Mouse (Mus musculus): ENCODE measurements around the gene Dyx1c1. TPM values are rescaled to one million over a fixed set of nuclear protein-coding genes. Genes with fewer than 3 reads are reported as not detected.

Gene Dyx1c1
- polyA plus RNA-seq, 1 experiment from 2014 or later: 2.4 TPM

DNA sequence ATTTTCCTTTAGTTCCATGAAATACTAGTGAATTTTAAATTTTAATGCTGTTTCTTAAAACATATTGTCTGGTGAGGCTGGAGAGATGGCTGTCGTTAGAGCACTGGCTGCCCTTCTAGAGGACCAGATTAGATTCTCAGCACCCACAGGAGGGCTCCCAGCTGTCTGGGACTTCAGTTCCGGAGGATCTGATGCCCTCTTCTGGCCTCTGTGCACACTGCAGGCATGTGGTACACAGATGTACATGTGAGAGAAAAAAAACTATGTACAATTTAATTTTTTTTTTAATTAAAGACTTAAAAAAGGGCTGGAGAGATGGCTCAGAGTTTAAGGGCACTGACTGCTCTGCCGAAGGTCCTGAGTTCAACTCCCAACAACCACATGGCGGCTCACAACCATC, 23.3 kb upstream of the Dyx1c1 start:
- H3K9ac ChIP-seq (ENCODE audit: low read depth, low read length): no peak overlapping the region
- no peaks in the 10 kb centered on the region for H3K9me3 ChIP-seq (ENCODE audit: control insufficient read depth, low read length)
- H3K36me3 ChIP-seq (ENCODE audit: control insufficient read depth, insufficient read depth, low read length): no peaks in the 10 kb centered on the region
- no peak overlapping the region for H3K27ac ChIP-seq (ENCODE audit: low read depth, low read length)
- WGBS: 81% methylated on average over 4 of the region's 4 CpGs
- no peak for ATAC-seq
- H3K4me1 ChIP-seq (ENCODE audit: control insufficient read depth, insufficient read depth, low read depth, low read length): no peaks in the 10 kb centered on the region
- no peaks in the 10 kb centered on the region for H3K27me3 ChIP-seq (replicated peaks; ENCODE audit: control insufficient read depth, insufficient read depth, low read length)
- H3K4me2 ChIP-seq (ENCODE audit: low read length): no peak overlapping the region
- H3K4me3 ChIP-seq (ENCODE audit: low read length): no peak overlapping the region

DNA sequence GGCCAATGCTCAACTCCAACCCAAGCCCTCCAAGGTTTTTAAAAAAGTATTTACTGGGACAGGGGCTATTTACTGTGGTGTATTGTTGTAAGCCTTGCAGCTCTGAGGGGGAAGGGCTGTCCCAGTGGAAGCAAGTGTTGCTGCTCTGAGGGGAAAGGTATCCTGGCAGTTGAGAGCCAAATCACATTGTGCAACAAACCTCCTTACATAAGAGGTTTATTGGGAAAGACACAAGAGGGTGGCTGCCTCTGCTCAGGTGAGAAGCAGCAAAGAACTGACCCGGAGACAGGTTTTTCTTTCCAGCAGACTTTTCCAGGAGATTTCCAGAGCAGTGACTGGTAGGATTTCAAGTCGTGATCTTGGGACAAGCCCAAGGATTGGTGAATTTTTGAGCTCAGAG, 22.3 kb upstream of the Dyx1c1 start:
- WGBS: 71% methylated on average over 2 of the region's 2 CpGs
- Histone ChIP-seq H3K4me1 (ENCODE audit: control insufficient read depth, insufficient read depth, low read depth, low read length) (no peaks in the 10 kb centered on the region), H3K36me3 (ENCODE audit: control insufficient read depth, insufficient read depth, low read length) (no peaks in the 10 kb centered on the region), H3K9me3 (ENCODE audit: control insufficient read depth, low read length) (no peaks in the 10 kb centered on the region), H3K9ac (ENCODE audit: low read depth, low read length) (no peak overlapping the region), H3K27me3 (replicated peaks; ENCODE audit: control insufficient read depth, insufficient read depth, low read length) (no peaks in the 10 kb centered on the region), H3K4me2 (ENCODE audit: low read length) (no peak overlapping the region), H3K27ac (ENCODE audit: low read depth, low read length) (no peak overlapping the region), H3K4me3 (ENCODE audit: low read length) (no peak overlapping the region)
- ATAC-seq: no peak

DNA sequence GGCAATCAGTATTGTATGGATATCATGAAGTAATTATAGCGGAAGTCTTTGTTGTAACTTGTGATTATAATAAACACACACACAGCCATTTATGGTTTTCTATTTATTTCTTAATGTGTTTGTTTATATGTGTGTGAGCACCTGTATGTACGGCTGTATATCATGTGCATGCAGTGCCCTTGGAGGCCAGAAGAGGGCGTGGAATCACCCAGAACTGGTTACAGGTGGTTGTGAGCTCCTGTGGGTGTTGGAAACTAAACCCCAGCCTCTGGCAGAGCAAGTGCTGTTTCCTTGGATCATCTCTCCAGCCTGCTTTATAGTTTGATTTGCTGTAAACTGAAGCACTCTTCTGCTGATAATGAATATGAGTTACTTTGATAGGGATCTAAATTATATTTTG, 15.2 kb upstream of the Dyx1c1 start:
- no peak overlapping the region for H3K27ac ChIP-seq (ENCODE audit: low read depth, low read length)
- H3K4me2 ChIP-seq (ENCODE audit: low read length): no peak overlapping the region
- H3K27me3 ChIP-seq (replicated peaks; ENCODE audit: control insufficient read depth, insufficient read depth, low read length): no peaks in the 10 kb centered on the region
- H3K36me3 ChIP-seq (ENCODE audit: control insufficient read depth, insufficient read depth, low read length): peaks cover 26% of the 10 kb centered on the region
- H3K9ac ChIP-seq (ENCODE audit: low read depth, low read length): no peak overlapping the region
- no peak overlapping the region for H3K4me3 ChIP-seq (ENCODE audit: low read length)
- WGBS: 64% methylated on average over 3 of the region's 3 CpGs
- 0 out of 2 replicates have a peak, but pooled peaks cover 2% of the 10 kb centered on the region for H3K9me3 ChIP-seq (ENCODE audit: control insufficient read depth, low read length)
- ATAC-seq: no peak
- no peaks in the 10 kb centered on the region for H3K4me1 ChIP-seq (ENCODE audit: control insufficient read depth, insufficient read depth, low read depth, low read length)

DNA sequence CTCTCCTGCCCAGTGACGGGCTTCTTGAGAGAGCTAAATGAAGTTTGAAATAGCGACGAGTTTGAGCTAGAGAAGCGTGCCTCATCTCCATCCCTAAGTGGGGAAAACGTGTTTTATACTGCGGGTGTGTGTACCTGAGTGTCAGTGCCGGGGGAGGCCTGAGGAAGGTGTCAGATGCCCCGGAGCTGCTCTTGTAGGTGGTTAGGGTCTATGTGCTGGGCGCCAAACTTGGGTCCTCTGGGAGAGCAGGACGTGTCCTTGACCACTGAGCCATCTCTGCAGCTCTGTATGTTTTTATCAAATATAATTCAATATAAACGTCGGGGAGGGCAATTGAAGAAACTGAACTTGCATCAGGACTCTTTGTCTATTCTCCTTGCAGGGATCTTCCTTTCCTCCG, 14.3 kb upstream of the Dyx1c1 start:
- H3K27ac ChIP-seq (ENCODE audit: low read depth, low read length): no peak overlapping the region
- no peaks in the 10 kb centered on the region for H3K4me1 ChIP-seq (ENCODE audit: control insufficient read depth, insufficient read depth, low read depth, low read length)
- 91% methylated on average over 13 of the region's 13 CpGs for WGBS
- H3K27me3 ChIP-seq (replicated peaks; ENCODE audit: control insufficient read depth, insufficient read depth, low read length): no peaks in the 10 kb centered on the region
- ATAC-seq: no peak
- peaks cover 26% of the 10 kb centered on the region for H3K36me3 ChIP-seq (ENCODE audit: control insufficient read depth, insufficient read depth, low read length)
- H3K9ac ChIP-seq (ENCODE audit: low read depth, low read length): no peak overlapping the region
- no peak overlapping the region for H3K4me2 ChIP-seq (ENCODE audit: low read length)
- H3K9me3 ChIP-seq (ENCODE audit: control insufficient read depth, low read length): 0 out of 2 replicates have a peak, but pooled peaks cover 2% of the 10 kb centered on the region
- H3K4me3 ChIP-seq (ENCODE audit: low read length): no peak overlapping the region

DNA sequence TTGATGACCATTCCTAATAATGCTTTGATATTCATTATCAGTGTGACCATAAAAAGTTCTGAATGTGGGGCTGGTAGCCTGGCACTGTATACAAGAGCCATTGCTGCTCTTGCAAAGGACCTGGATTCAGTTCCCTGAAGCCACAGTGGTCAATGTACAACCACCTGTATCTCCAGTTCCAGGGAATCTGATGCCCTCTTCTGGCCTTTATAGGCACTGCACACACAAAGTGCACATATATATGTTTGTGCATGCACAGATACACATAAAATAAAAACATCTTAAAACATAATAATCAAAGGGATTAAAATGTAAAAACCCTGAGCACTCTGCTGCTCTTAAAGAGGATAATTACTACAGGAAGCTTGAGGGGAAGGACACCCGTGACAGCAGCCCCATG, 11.6 kb upstream of the Dyx1c1 start:
- Histone ChIP-seq H3K36me3 (ENCODE audit: control insufficient read depth, insufficient read depth, low read length) (peaks cover 26% of the 10 kb centered on the region), H3K9me3 (ENCODE audit: control insufficient read depth, low read length) (0 out of 2 replicates have a peak, but pooled peaks cover 2% of the 10 kb centered on the region), H3K4me1 (ENCODE audit: control insufficient read depth, insufficient read depth, low read depth, low read length) (no peaks in the 10 kb centered on the region), H3K4me3 (ENCODE audit: low read length) (no peak overlapping the region), H3K27me3 (replicated peaks; ENCODE audit: control insufficient read depth, insufficient read depth, low read length) (no peaks in the 10 kb centered on the region), H3K4me2 (ENCODE audit: low read length) (no peak overlapping the region), H3K27ac (ENCODE audit: low read depth, low read length) (no peak overlapping the region), H3K9ac (ENCODE audit: low read depth, low read length) (no peak overlapping the region)
- 100% methylated on average over 1 of the region's 1 CpGs for WGBS
- ATAC-seq: no peak

DNA sequence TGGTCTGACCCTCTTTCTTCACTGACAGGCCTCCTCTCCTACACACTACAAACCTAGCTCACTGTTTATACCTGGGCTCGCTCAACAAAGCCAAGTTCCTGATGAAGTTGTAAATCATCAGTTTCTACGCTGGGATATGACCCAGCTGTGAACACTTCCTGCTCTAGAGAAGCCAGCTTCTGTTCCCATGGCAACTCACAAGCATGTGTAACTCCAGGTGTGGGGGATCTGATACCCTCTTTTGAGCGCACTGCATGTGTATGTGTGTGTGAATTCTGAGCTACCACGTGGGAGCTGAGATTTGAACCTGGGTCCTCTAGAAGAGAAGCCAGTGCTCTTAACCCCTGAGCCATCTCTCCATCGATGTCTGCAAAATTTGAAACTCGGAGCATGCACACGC, 9.0 kb upstream of the Dyx1c1 start:
- H3K9ac ChIP-seq (ENCODE audit: low read depth, low read length): no peak overlapping the region
- H3K27ac ChIP-seq (ENCODE audit: low read depth, low read length): no peak overlapping the region
- ATAC-seq: no peak
- no peaks in the 10 kb centered on the region for H3K4me1 ChIP-seq (ENCODE audit: control insufficient read depth, insufficient read depth, low read depth, low read length)
- H3K27me3 ChIP-seq (replicated peaks; ENCODE audit: control insufficient read depth, insufficient read depth, low read length): no peaks in the 10 kb centered on the region
- no peak overlapping the region for H3K4me3 ChIP-seq (ENCODE audit: low read length)
- no peak overlapping the region for H3K4me2 ChIP-seq (ENCODE audit: low read length)
- 75% methylated on average over 7 of the region's 7 CpGs for WGBS
- peaks cover 25% of the 10 kb centered on the region for H3K36me3 ChIP-seq (ENCODE audit: control insufficient read depth, insufficient read depth, low read length)
- 0 out of 2 replicates have a peak, but pooled peaks cover 2% of the 10 kb centered on the region for H3K9me3 ChIP-seq (ENCODE audit: control insufficient read depth, low read length)

DNA sequence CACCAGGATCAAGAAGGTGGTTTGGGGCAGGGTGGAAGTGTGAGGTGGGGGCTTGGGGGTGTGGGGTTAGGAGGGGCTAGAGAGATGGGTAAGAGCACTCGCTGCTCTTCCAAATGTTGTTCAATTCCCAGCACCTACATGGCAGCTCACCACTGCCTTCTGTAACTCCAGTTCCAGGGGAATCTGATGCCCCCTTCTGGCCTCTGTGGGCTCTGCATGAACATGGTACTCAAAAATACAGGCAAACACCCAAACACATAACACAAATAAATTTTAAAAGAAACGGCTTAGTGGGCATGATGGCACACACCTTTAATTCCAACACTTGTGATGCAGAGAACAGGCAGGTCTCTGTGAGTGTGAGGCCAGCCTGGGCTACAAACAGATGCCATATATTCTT, 3.8 kb upstream of the Dyx1c1 start:
- 49% methylated on average over 2 of the region's 2 CpGs for WGBS
- ATAC-seq: no peak

DNA sequence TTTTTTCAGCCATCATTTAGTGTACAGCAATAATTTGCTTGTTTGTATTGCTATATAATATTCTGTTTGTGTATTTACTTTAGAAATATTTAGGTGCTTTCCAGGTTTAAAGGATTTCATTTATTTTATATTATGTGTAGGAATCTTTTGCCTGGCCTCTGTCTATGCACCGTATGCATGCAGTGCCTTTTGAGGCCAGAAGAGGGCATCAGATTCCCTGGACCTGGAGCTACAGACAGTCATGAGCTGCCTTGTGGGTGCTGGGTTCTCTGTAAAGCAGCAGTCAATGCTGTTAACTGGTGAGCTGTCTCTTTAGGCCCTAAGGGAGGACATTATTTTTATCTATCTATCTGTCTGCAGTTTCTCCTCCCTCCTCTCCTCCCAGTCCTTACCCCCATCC, 3.0 kb upstream of the Dyx1c1 start:
- WGBS: 35% methylated on average over 1 of the region's 1 CpGs
- Histone ChIP-seq H3K4me3 (ENCODE audit: low read length) (no peak overlapping the region), H3K9me3 (ENCODE audit: control insufficient read depth, low read length) (no peaks in the 10 kb centered on the region), H3K9ac (ENCODE audit: low read depth, low read length) (no peak overlapping the region), H3K4me1 (ENCODE audit: control insufficient read depth, insufficient read depth, low read depth, low read length) (peaks cover 8% of the 10 kb centered on the region), H3K27ac (ENCODE audit: low read depth, low read length) (no peak overlapping the region), H3K4me2 (ENCODE audit: low read length) (no peak overlapping the region), H3K27me3 (replicated peaks; ENCODE audit: control insufficient read depth, insufficient read depth, low read length) (no peaks in the 10 kb centered on the region), H3K36me3 (ENCODE audit: control insufficient read depth, insufficient read depth, low read length) (no peaks in the 10 kb centered on the region)
- ATAC-seq: no peak

More for the DNA sequence above, 3.8 kb upstream of the Dyx1c1 start:
- Histone ChIP-seq H3K27me3 (replicated peaks; ENCODE audit: control insufficient read depth, insufficient read depth, low read length) (no peaks in the 10 kb centered on the region), H3K4me2 (ENCODE audit: low read length) (no peak overlapping the region), H3K4me1 (ENCODE audit: control insufficient read depth, insufficient read depth, low read depth, low read length) (peaks cover 8% of the 10 kb centered on the region), H3K36me3 (ENCODE audit: control insufficient read depth, insufficient read depth, low read length) (no peaks in the 10 kb centered on the region), H3K27ac (ENCODE audit: low read depth, low read length) (no peak overlapping the region), H3K4me3 (ENCODE audit: low read length) (no peak overlapping the region), H3K9ac (ENCODE audit: low read depth, low read length) (no peak overlapping the region), H3K9me3 (ENCODE audit: control insufficient read depth, low read length) (no peaks in the 10 kb centered on the region)

DNA sequence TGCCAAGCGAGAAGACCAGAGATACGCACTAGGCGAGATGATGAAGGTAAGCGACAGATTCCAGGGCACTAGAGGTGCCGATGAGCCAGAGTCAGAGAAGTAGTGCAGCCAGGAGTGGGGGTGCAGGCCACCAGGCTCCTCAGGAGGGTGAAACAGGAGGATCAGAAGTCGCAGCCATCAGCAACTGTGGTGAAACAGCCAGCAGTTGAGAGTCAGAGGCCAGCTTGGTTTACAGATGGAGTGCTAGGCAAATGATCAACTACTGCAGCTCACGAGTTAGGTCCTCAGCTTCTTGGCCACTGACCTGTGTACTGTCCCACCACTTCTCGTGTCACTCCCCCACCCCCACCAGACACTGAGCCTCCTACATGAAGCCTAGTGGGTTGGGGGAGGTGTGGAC, 2.8 kb downstream of the Dyx1c1 start:
- no peak for ATAC-seq
- WGBS: 71% methylated on average over 8 of the region's 8 CpGs
- Histone ChIP-seq H3K27ac (ENCODE audit: low read depth, low read length) (no peak overlapping the region), H3K27me3 (replicated peaks; ENCODE audit: control insufficient read depth, insufficient read depth, low read length) (no peaks in the 10 kb centered on the region), H3K9ac (ENCODE audit: low read depth, low read length) (no peak overlapping the region), H3K9me3 (ENCODE audit: control insufficient read depth, low read length) (no peaks in the 10 kb centered on the region), H3K4me2 (ENCODE audit: low read length) (no peak overlapping the region), H3K4me1 (ENCODE audit: control insufficient read depth, insufficient read depth, low read depth, low read length) (peaks cover 8% of the 10 kb centered on the region), H3K4me3 (ENCODE audit: low read length) (no peak overlapping the region), H3K36me3 (ENCODE audit: control insufficient read depth, insufficient read depth, low read length) (no peaks in the 10 kb centered on the region)

DNA sequence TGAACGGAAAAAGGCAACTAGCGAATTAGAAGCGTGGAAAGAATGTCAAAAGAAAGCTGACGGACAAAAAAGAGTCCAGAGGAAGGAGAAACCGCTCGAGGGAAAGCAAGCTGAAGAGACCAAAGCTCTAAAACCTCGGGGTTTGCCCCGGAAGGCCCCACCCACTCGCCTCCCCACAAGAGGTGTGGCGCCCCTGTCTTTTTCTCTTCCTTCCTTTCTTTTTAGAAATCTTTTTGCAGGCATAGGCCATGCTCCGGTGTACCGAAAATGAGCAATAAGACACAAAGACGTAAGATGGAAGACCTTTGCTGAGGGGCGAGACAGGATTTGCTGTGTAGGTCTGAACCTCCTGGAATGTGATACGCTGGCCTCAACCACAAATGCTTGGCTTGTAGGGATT, 3.4 kb downstream of the Dyx1c1 start:
- Histone ChIP-seq H3K4me1 (ENCODE audit: control insufficient read depth, insufficient read depth, low read depth, low read length) (peaks cover 8% of the 10 kb centered on the region), H3K9me3 (ENCODE audit: control insufficient read depth, low read length) (no peaks in the 10 kb centered on the region), H3K4me3 (ENCODE audit: low read length) (no peak overlapping the region), H3K4me2 (ENCODE audit: low read length) (no peak overlapping the region), H3K27me3 (replicated peaks; ENCODE audit: control insufficient read depth, insufficient read depth, low read length) (no peaks in the 10 kb centered on the region), H3K27ac (ENCODE audit: low read depth, low read length) (no peak overlapping the region), H3K36me3 (ENCODE audit: control insufficient read depth, insufficient read depth, low read length) (no peaks in the 10 kb centered on the region), H3K9ac (ENCODE audit: low read depth, low read length) (no peak overlapping the region)
- 80% methylated on average over 15 of the region's 15 CpGs for WGBS
- no peak for ATAC-seq
